Mouse (Mus musculus) adrenal gland, postnatal 36 days (tissue): ENCODE data around the gene Gm36210. TPM values are rescaled to one million over a fixed set of nuclear protein-coding genes. Genes with fewer than 3 reads are reported as not detected.
"Not testable (repeated sequence)": the region's sequence is repeated elsewhere in the genome, so short reads cannot be mapped to it uniquely, and the experiment has no call there.

Source experiments
- DNase-seq, 2 experiments: peaks; one replicate each; pipeline ENCODE4 v3.0.0; 2021; ENCODE audit warnings: mixed read lengths in 1 of 2
- total RNA-seq, 2 experiments: library from RNA; stranded (reverse); gene quantifications; 2 replicates each; pipeline ENCODE4 v1.2.3; 2021

Gm36210 gene
- total RNA-seq, 2 experiments from 2014 or later = not detected

DNA sequence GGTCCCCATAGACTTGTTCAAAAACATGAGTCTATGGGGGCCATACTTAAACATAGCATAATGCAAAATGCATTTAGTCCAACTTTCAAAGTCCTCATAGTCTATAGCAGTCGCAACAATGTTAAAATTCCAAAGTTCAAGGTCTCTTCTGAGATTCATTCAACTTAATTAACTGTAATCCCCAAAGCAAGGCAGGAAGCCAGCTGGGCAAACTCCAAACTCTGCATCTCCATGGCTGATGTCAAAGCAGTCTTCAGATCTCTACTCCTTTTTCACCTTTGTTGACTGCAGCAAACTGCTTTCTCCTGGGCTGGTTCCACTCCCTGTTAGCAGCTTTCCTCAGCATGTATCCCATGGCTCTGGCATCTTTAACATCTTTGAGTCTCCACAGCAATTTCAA lies 27.3 kb downstream of the Gm36210 start:
- not testable (repeated sequence) for DNase-seq

DNA sequence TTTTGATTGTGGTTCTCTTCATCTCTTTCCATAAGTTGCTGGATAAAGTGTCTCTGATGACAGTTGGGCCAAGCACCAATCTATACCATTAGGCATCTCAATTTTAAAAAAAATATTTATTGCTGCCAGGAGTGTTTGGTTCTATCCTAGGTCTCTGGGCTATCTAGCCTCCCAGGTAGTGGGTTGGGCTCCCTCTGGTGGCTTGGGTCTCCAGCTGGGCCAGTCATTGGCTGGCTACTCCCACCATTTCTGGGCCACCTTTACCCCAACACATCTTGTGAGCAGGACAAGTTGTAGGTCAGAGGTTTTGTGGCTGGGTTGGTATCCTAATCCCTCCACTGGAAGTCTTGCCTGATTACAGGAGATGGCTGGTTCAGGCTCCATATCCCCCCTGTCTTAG lies 28.1 kb downstream of the Gm36210 start:
- DNase-seq = peak; percentile 23 to 51

DNA sequence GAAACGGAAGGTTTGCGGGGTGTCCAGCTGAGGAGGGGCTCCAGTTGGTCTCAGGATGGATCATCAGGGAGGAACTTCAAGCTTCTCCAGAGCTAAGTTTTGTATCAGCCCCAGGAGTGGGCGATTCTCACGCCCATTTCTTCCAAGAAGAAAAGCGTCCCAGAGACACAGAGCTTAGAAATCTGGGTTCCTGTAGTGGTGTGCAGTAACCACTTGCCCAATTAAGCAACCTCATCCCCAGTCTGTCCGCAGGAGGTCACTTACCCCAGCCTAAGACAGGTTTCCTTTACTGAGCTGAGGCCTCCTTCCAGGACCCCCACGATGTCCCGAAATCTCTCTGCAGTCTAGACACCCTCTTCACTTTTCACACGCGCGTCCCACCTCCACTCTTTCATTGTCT lies 29.1 kb downstream of the Gm36210 start:
- DNase-seq = no peak

DNA sequence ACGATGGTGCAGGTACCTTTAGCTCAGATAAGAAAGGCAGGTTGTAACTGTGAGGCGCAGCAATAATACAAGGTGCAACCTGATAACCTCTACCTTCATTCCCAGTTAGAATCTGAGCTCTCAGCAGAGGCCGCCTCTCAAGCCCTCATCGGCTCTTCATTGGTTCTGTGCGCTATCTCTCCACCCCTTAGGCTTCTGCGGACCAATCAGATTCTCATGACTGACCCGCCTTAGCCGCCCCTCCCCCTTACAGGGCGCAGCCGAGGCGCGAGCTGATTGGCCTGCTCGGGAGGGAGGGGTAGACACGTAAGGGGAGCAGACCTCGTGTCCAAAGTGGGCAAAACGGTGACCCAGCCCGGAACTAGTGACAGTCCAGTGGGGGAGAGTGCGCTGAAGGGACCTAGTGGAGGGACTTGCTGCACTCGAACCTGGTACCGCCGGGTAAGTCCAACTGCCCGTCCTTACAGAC lies 29.5 kb downstream of the Gm36210 start, which contains the start of gene Isoc2a:
Gene Isoc2a, plus strand, starts transcription at position 401 of the 469 bp plus-strand sequence.
- DNase-seq = peak; percentile 93 to 94

DNA sequence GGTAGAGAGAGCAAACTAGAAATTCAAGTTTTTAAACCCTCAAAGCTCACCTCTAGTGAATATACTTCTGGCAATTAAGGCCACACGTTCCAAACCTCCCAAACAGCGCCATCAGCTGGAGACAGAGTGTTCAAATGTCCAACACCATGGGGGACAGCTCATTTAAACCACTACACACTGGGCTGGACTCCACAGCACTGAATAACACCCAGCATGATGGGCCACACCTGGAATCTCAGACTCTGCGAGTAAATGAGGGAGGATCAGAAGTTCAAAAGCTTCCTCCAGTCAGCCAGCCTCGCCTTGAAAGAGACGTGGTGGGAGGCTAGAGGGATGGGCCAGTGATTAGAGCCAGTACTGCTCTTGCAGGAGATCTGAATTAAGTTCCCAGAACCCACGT lies 36.2 kb downstream of the Gm36210 start, which contains the start of gene Isoc2b:
Gene Isoc2b, minus strand, starts transcription at position 126 of the 400 bp plus-strand sequence.
- DNase-seq = no peak

DNA sequence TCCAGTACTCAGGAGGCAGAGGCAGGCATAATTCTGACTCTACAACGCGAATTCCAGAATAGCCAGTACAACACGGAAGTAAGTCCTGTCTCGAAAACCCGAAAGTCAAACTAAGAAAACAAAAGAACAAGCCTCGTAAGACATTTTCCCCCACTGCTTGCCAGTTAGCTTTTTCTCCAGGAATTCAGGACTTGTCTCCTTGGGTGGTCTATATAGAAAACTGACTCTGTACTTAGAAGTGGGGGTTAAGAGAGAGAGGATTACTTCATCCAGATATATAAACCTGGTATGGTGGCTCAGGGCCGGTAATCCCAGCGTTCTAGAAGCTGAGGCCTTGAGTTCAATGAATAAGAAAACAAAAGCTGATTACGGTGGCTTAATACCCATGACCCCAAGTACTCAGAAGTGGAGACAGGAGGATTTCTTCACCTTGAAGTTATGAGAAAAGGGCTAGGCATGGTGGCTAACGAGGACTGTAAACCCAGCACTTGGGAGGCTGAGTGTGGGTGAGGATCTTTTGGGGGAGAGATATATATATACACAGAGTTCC lies 39.6 kb downstream of the Gm36210 start:
- no peak for DNase-seq

DNA sequence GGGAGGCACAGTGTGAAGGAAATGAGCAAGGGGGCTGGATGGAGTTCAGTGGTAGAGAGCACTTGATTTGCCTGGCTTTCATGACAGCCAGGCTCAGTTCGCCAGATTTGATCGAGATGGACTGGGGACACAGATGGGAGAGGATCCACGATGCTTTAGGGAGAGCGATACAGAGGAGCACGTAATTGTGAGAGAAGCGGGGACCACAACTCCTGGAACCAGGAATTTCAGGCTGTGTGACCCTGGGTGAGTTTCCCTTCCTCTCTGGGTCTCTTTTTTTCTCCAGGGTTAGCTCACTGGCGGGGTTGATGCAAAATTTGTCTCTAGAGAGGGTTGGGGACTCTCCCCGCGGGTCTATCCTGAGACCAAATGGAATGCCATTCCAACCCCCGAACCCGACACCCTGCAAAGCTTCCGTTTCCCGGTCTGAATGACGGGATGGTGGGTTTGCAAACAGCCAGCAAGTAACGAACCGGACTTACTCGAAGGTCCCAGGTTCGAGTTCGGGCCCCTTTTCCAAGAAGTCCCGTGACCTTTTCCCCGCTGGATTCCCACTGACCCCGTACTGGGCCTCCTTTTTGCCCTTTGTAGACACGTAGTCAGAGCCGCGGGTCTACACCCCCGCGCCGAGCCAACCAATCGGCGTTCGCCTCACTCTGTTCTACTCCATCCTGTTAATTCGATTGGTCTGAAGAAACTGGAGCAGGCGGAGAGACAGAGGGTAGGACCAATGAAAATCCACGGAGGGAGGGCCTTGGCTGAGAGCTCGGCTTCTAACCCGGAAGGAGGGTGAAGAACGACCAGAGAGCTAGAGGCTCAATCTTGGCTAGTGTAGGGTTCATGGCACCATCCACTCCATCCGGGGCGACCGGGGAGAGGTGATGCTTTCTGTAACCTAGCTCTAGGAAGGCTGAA lies 40.5 kb downstream of the Gm36210 start:
- peak; percentile 96 for DNase-seq

DNA sequence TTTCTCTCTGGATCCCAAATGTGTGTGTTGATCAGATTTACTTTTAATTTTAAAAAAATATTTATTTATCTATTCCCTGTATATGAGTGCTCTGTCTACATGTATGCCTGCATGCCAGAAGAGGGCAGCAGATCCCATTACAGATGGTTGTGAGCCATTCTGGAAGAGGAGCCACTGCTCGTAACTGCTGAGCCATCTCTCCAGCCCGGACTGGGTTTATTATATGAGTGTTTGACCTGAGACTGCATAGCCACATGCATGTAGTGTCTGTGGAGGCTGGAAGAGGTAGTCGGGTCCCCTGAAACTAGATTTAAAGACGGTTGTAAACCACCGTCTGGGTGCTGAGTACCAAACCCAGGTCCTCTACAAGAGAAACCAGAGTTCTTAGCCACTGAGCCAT lies 41.2 kb downstream of the Gm36210 start:
- peak; percentile 64 to 65 for DNase-seq

DNA sequence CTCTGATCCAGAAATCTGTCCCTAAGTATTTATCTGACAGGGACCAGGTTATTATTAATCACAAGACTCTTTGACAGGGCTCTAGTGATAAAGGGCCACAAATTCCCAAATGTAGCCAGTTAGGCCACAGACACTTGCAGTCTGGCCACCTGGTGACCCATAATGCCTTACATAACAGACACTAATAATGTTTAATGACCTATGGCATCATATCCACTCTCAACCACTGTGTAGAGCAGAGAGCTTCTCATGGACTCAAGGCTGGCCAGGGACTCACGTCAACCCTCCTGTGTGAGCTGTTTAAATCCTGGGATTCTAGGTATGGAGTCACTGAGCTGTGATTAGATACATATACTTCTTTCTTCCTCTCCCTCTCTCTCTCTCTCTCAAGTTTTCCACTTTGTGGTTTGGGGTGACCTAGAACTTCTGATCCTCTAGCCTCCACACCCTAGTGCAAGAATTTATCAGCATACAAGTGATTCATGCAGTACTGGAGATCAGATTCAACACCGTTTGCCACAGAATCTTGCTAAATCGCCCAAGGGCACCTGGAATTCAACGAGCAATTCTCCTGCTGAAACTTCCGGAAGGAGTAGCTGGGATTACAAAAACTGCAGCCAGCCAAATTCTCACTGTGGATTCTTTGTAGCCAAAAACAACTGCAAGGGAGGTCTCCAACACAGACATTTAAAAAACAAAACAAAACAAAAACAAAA lies 42.0 kb downstream of the Gm36210 start:
- DNase-seq = peak in 1 of 2 experiments; percentile 55

DNA sequence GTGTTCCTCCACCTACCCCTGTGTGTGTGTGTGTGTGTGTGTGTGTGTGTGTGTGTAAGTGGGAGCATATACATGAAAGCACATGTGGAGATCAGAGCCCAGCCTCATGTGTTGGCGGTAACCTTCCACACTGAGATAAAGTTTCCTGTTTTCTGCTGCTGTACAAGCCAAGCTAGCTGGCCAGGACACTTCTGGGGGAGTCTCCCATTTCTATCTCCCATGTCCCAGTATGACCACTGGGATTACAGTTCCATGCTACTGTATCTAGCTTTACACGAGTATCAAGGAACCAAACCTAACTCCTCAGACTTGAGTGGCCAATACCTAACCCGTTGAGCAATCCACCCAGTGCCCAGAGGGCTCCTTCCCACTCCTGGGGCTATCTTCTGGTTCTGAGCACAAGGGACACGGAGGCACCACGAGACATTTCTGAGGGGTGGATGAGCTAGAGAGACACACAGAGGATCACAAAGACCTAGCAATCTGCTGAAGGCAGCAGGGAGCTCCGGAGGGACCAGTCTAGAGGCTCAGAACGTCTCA lies 42.7 kb downstream of the Gm36210 start:
- DNase-seq = no peak

DNA sequence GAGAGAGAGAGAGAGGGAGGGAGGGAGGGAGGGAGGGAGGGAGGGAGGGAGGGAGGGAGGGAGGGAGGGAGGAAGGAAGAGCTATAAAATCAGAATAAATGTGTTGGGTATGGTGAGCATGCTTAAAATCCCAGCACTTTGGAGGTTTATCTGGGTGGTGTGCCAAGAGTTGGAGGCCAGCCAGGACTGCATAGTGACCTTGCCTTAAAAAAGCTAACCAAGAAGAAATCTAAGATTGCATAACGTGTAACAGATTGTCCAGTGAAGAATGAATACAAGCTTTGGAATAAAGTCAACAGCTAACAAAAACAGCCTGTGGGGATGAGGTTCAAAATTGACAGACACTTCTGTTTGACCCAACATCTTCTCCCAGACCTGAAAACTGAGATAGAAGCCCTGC lies 43.3 kb downstream of the Gm36210 start:
- peak; percentile 90 to 94 for DNase-seq

DNA sequence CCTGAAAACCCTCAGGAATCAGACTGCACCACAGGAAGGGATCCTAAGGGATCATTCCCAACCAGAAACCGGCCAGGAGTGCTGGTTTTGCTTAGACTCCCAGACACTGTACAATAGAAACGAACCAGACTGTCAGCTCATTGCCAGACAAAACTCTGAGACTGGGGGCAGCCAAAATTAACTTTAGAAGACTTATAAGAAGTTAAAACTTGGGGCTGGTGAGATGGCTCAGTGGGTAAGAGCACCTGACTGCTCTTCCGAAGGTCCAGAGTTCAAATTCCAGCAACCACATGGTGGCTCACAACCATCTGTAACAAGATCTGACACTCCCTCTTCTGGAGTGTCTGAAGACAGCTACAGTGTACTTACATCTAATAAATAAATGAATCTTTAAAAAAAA lies 45.4 kb downstream of the Gm36210 start:
- not testable (repeated sequence) for DNase-seq

DNA sequence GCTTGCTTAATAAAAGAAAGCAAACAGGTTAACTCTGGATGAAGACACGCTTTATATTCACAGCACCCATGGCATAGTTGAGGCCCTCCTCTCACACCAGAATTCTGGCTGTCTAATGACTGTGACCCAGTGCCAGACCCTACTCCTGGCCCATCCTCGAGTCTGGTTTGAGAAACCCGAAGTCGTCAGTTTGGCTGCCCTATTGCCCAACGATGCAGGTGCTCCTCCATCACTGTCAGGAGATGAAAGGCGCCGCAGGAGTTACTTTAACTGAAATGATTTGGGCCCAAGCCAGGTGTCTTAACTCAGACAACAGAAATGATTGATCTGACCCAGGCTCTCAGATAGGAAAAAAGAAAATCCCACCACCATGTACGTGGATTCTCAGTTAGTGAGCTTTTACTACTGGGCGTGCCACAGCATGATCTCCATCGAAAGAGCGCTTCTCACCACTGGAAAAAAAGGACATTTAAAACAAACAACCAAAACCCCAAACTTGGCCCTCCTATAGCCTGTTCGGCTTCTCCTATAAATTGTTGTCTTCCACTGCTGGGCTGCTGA lies 46.8 kb downstream of the Gm36210 start:
- no peak for DNase-seq

DNA sequence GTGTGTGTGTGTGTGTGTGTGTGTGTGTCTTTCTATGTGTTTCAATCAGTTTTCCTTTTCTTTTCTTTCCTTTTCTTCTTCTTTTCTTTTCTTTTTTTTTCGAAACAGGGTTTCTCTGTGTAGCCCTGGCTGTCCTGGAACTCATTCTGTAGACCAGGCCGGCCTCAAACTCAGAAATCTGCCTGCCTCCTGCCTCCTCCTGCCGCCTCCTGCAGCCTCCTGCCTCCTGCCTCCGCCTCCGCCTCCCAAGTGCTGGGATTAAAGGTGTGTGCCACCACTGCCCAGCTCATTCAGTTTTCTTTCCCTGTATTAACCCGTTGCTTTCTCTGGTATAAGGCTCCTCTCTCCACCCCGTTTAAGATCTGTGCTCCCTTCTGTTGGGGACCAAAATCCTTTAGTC lies 49.0 kb downstream of the Gm36210 start:
- peak in 1 of 2 experiments; percentile 27 for DNase-seq

DNA sequence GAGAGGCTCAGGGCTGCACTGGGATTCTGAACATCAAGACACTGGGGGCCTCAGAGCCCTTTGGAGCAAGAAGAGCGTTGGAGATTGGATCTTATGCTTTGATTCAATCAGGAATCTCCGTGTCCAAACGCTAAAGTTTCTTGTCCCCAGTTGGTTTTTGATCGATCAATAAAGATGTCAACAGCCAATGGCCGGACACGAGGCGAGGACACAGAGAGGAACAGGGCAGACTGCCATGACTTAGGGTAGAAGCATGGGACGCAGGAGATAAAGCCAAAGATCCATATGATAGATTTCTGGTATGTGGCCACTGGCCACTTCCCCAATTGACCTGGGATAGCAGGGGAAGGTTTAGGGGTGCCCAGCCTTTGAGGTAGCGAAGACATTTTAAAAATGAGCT lies 49.8 kb downstream of the Gm36210 start:
- DNase-seq = no peak

DNA sequence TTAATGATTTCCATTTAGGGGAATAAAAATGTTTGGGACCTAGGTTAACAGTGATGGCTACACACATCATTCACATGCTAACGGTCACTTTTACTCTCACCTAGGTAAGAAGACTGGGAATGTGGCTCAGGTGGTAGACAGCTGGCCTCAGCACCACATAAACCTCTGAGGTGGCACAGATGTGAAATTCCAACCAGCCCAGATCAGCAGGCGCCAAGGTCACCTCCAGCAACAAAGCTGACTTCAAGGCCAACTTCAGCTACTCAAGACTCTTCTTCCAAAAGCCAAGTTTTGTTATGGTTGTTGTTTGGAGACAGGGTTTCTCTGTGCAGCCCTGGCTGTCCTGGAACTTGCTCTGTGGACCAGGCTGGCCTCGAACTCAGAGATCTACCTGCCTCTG lies 52.7 kb downstream of the Gm36210 start:
- no peak for DNase-seq

DNA sequence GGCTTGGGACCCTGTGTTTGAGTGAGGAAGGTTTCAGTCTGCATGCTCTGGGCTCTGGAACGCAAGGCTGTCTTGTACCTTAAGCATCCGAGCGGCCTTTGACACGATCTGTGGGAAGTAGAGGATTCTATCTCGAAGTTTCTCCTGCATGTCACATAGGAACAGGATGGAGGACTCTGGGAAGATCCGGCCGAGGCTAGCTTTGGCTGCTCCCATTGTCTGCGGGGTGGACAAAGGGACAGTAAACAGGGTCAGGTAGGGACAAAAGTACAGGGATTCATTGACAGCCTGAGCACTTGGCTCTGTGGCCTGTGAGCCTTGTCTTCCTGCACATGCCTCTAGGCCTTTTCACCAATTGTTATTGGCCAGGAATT lies 55.0 kb downstream of the Gm36210 start:
- DNase-seq = no peak

DNA sequence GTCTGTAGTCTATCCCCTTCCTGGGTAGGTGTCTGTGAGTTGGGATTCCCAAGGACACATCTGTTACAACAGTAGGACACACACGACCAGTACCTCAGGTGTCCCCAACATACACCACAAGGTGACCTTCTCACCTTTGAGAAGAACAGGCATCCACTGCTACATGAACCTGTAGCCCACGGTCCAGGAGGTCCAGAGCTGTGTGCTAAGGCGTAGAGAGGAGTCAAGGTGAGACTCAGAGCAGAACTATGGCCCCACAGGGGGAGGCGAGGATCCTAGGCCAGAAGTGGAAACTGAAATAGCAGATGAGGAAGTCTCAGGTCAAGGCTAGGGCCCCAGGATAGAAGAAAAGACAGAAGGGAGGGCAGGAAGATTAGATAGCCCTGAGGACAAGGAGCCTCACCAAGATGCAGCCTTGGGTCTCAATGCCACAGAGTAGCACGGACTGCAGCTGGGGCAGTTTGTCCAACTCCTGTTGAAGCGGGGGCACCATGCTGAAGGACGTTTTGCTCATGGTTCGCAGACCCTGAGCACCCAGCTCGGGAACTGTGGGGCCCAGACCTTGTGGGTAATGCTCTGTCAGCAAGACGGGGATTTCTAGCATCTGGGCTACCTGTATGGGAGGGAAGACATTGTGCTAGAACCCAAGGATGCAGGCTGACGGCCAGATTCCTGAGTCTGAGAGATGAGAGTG lies 55.5 kb downstream of the Gm36210 start:
- no peak for DNase-seq

DNA sequence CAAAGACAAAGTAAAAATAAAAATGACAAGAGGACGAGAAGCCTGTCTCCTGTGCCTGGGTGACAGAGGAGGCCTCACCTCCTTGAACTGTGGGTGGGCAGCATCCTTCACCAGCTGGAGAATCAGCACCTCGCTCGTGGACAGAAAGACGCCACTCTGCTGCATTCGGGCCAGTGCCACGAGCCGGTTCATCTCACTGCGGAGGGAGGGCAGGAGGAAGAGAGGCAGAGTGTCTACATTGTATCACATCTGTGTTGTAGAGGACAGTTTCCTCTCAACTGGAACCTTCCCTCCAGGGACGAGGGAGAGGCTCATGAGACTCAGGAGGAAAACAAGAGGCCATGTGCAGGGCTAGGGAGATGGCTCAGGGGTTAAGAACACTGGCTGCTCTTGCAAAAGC lies 56.9 kb downstream of the Gm36210 start:
- no peak for DNase-seq
